Mouse (Mus musculus) G1E-ER4 (cell line): ENCODE results near the gene Ppp1r10. TPM values are rescaled to one million over a fixed set of nuclear protein-coding genes. Genes with fewer than 3 reads are reported as not detected.

Source experiments
- GATA1 ChIP-seq: IDR thresholded peaks from one replicate; pipeline ENCODE4 v1.8.0; 2012; ENCODE audit warnings: low read length, inconsistent platforms
- polyA plus RNA-seq: library from polyadenylated mRNA; stranded (reverse); fragments of >175 nt; gene quantifications from 2 replicates; pipeline ENCODE4 v1.2.3, GENCODE M21; 2012

Gene Ppp1r10
- polyA plus RNA-seq, 1 experiment: 54.1 TPM

DNA sequence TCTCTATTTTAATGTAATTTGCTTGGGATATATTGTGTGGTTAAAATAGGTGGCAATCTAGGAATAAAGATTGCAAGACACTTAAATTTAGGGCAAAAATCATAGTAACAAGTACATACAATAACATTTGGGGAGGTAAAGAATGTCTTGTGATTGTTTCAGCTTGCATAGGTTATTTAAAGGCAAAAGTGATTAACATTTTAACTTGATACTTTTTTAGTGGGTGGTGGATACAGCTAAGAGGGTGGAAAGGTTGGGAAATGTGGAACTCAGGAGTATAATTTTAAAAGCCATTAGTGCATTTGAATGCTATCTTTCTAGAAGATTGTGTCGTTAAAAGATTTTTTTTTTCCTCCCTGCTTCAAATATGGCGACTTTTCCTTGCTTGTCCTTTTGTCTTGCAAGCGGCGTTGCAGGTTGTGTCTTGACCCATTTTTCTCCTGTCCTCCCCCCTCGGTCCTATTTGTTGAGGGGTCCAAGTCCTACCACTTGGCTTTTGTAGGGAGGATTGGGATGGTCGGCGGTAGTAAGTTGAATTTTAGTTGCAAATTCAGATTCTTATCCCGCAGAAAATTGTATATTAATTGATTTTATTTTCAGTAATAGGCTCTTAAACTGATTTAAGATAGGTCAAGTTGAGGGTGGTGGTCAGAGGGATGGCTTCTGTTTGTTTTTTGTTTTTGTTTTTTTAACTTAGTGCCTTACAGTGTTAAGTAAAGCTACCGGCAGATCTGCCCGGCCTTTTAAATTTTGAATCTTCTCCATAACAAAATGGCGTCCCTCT is 2.2 kb downstream of the Ppp1r10 start:
- TF ChIP-seq GATA1: no peak

- no peak for TF ChIP-seq GATA1
Measured at GRCm38 (mm10) chr17:35919060-35919715, 3.0 kb downstream of the Ppp1r10 start.

- no peak for TF ChIP-seq GATA1
Measured at GRCm38 (mm10) chr17:35919864-35920301, 3.6 kb downstream of the Ppp1r10 start.

DNA sequence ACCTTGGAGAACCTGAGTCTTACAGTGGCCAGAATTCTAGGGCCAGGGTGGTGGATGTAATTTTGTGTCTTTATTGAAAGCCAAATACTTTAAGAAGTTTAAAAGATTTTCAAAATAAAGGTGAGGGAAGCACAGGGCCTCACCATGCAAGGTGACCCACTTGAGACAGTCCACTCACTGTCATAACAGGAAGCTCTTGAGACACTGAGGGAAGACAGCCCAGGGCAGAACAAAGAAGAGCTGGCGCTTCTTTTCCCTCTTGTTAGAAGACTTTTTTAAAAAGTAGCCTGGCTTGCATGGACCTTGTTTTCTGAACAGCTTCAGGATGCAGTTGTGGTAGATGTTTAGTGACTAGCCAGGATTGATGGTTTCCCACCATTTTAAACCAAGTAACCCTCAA is 4.2 kb downstream of the Ppp1r10 start:
- no peak for TF ChIP-seq GATA1

- TF ChIP-seq GATA1: no peak
Measured at GRCm38 (mm10) chr17:35920862-35921562, 4.8 kb downstream of the Ppp1r10 start.

- no peak for TF ChIP-seq GATA1
Measured at GRCm38 (mm10) chr17:35921710-35922109, 5.5 kb downstream of the Ppp1r10 start.

- TF ChIP-seq GATA1: no peak
Measured at GRCm38 (mm10) chr17:35922566-35922965, 6.3 kb downstream of the Ppp1r10 start.

DNA sequence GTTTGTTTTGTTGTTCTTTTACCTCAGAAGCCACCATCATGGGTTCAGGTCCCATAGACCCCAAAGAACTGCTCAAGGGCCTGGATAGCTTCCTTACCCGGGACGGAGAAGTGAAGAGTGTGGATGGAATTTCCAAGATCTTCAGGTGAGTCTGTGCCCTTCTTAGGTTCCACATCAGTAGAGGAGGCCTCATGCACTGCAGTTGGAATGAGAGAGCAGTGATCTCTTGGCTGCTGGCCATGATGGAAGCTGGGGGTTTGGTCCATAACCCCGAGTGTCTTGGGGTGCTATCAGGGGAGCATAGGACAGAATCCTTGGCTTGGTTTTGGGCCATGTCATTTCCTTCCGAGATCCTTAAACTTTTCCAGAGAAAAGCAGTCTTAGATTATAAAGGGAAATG is 7.0 kb downstream of the Ppp1r10 start:
- no peak for TF ChIP-seq GATA1

DNA sequence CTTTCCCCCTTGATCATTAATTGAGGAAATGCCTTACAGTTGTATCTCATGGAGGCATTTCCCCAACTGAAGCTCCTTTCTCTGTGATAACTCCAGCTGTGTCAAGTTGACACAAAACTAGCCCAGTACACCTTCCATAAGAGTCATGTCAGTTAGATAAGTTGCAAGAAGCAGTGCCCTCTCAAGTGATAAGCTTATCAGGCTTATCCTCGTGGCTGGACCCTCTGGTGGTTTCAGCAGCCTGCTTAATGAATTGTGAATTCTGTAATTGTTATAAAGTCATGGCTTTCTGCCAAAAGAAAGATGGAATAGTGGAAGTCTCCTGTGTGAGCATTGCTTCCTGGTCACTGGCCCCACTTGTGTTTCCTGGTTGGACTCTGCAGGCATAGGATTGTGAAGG is 11.2 kb downstream of the Ppp1r10 start:
- peak; percentile 95 for TF ChIP-seq GATA1

GRCm38 (mm10) chr17:35929534-35929933 is 13.3 kb downstream of the Ppp1r10 start:
- no peak for TF ChIP-seq GATA1

GRCm38 (mm10) chr17:35930627-35931026 is 14.4 kb downstream of the Ppp1r10 start:
- no peak for TF ChIP-seq GATA1

- no peak for TF ChIP-seq GATA1
Measured at GRCm38 (mm10) chr17:35932608-35933007, 16.4 kb downstream of the Ppp1r10 start.

- no peak for TF ChIP-seq GATA1
Measured at GRCm38 (mm10) chr17:35937700-35938348, 21.6 kb downstream of the Ppp1r10 start.

- no peak for TF ChIP-seq GATA1
Measured at GRCm38 (mm10) chr17:35939108-35939507, 22.9 kb downstream of the Ppp1r10 start.

GRCm38 (mm10) chr17:35939941-35940340 is 23.7 kb downstream of the Ppp1r10 start:
- TF ChIP-seq GATA1: no peak

DNA sequence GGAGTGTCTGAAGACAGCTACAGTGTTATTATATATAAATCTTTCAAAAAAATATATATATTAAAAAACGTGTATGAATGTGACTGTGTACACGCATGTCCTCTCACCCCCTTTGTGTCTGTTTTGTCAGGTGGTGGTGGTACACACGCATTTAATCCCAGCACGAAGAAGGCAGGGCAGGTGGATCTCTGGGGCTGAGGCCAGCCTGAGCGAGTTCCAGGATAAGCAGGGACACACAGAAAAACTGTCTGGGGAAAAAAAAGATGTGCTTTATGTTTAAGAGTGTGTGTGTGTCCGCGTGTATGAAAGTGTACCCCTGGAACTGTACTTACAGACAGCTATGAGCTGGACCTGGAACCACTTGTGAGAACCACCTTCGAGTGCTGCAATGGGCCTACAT is 38.4 kb downstream of the Ppp1r10 start:
- no peak for TF ChIP-seq GATA1
